Mouse (Mus musculus): ENCODE measurements around the gene Xylb.

DNA sequence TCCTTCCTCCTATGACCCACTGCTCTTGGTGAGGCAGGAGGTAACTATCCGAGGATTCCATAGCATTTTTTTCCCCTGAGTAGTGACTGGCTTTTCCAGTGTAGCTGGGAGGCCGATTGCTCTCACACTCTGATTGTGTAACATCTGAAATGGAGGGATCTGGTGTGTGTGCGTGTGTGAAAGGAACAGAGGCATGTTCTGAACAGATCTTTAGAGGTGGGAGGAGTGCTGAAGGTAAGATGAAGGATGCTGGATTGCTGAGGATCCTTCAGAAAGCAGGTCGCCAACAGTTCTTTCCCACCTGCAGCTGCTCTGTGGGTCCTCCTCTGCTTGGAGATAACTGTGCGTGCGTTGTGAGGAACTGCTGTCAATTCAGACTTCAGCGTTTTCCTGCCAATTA lies 44.2 kb downstream of the Xylb start:
- TF ChIP-seq CTCF (IDR thresholded peaks at IDR 0.05; ENCODE audit: low read depth, low read length), result no peak
- no peak for TF ChIP-seq POLR2A (IDR thresholded peaks at IDR 0.05; ENCODE audit: extremely low read depth, insufficient read depth, low read length)

Data from liver, adult 2 months (tissue).